22 mouse cellular contexts compared by ENCODE assay signal in the genomic region with DNA sequence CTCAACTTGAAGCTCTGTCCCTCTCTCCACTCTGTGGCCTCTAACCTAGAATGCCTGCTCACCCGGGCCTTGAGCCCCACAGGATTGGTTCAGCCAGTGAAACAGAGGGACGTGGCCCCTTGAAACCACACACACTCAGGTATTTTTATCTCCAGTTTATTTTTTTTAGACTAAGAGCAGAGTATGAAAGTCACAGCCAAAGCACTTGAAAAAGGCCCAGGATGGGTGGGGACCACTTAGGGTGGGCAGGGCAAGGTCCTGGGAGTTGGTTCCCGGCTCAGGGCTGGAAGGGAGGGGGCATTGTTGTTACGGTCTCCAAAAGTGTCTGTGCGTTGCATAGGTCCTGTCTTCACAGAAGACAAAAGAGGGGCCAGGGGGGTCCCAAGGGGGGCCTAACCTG. TPM values are rescaled to one million over a fixed set of nuclear protein-coding genes. Genes with fewer than 3 reads are reported as not detected.
DNase-seq lines count a peak whose midpoint lies in the region; ATAC-seq and TF ChIP-seq lines count a peak whose summit lies in the region.
"Had no signal": no experiment of that assay in that cellular context is flagged by ENCODE, and none has a peak within 500 bp of the region (broad histone marks: within the 10 kb centered on the region; RNA-seq: fewer than 3 reads in every experiment).

No protein-coding gene starts in this region.

- no peak overlapping the region for H3K4me3 ChIP-seq in heart, embryonic 15.5 days
- H3K4me3 ChIP-seq in ES-Bruce4 (ENCODE audit: low read depth, low read length): no peak overlapping the region
- no peak overlapping the region for H3K4me3 ChIP-seq in lung, adult 2 months (replicated peaks; ENCODE audit: extremely low read depth, low read depth, low read length)
- H3K4me3 ChIP-seq: limb, embryonic 15.5 days; neural tube, embryonic 15.5 days had no signal

- no peak for TF ChIP-seq EP300 in ES-Bruce4 (IDR thresholded peaks at IDR 0.05; ENCODE audit: insufficient read depth, low read depth, low read length)

- H3K9ac ChIP-seq in heart, embryonic 15.5 days: no peak overlapping the region
- H3K9ac ChIP-seq in ES-Bruce4 (ENCODE audit: low read depth, poor library complexity, severe bottlenecking): 0 out of 2 replicates have a peak overlapping the region, but pooled peaks have one; percentile 53
- H3K9ac ChIP-seq: forebrain, embryonic 13.5 days; liver, postnatal 0 days; neural tube, embryonic 15.5 days had no signal

- 0 out of 2 replicates have a peak overlapping the region, but pooled peaks have one; percentile 73 for H3K4me2 ChIP-seq in heart, embryonic 15.5 days

- no peak overlapping the region for H3K27ac ChIP-seq in heart, embryonic 15.5 days
- 0 out of 2 replicates have a peak overlapping the region, but pooled peaks have one; percentile 42 for H3K27ac ChIP-seq in ES-Bruce4 (ENCODE audit: insufficient read depth, low read length)
- H3K27ac ChIP-seq: forebrain, embryonic 13.5 days; limb, embryonic 15.5 days; neural tube, embryonic 15.5 days had no signal

- peaks cover 29% of the 10 kb centered on the region for H3K27me3 ChIP-seq in heart, embryonic 15.5 days
- no peaks in the 10 kb centered on the region; the same call in none of the 2 replicates for H3K27me3 ChIP-seq in ES-Bruce4 (ENCODE audit: control insufficient read depth, insufficient read depth, low read length, poor library complexity, severe bottlenecking)
- H3K27me3 ChIP-seq: neural tube, embryonic 15.5 days had no signal

- H3K9me3 ChIP-seq in heart, embryonic 15.5 days (replicated peaks): no peaks in the 10 kb centered on the region
- H3K9me3 ChIP-seq in ES-Bruce4 (replicated peaks; ENCODE audit: control insufficient read depth, insufficient read depth, low read length, poor library complexity, severe bottlenecking): no peaks in the 10 kb centered on the region
- H3K9me3 ChIP-seq: forebrain, embryonic 13.5 days; hindbrain, embryonic 10.5 days; limb, embryonic 15.5 days; neural tube, embryonic 15.5 days had no signal

- ATAC-seq in heart, embryonic 15.5 days (replicated peaks; ENCODE audit: insufficient number of reproducible peaks, insufficient read depth, low FRiP score, low read depth): no peak
- ATAC-seq: midbrain, embryonic 16.5 days had no signal

- no peak for TF ChIP-seq CTCF in ES-Bruce4 (IDR thresholded peaks at IDR 0.05; ENCODE audit: low read depth, low read length)
- TF ChIP-seq CTCF in lung, adult 2 months (IDR thresholded peaks at IDR 0.05; ENCODE audit: insufficient read depth, low read length): no peak

- DNase-seq in heart, postnatal 25 days (ENCODE audit: low spot score): no peak
- DNase-seq in lung, adult 2 months: peak; percentile 62
- peak; percentile 87 for DNase-seq in lung, postnatal 25 days (ENCODE audit: low spot score)
- no peak for DNase-seq in kidney, postnatal 36 days
- DNase-seq in cerebellum, adult 9-10 months: no peak
- no peak for DNase-seq in thymus, postnatal 36 days
- DNase-seq: adrenal gland, adult 2 months; B cell, adult 2 months; cerebellum, adult 8-10 months; kidney, adult 18-20 months; layer of hippocampus, adult 9-11 months; liver, postnatal 0 days; right cerebral cortex, postnatal 14 days; spleen, adult 18-20 months had no signal

- intact Hi-C loops in heart, postnatal 25 days (cut with DNase I): no loop called here

- 47% methylated on average over 5 of the region's 5 CpGs for WGBS in heart, embryonic 15.5 days
- 45% methylated on average over 5 of the region's 5 CpGs for WGBS in lung, adult 2 months

- H3K36me3 ChIP-seq in heart, embryonic 15.5 days: no peaks in the 10 kb centered on the region
- no peaks in the 10 kb centered on the region for H3K36me3 ChIP-seq in ES-Bruce4 (ENCODE audit: control insufficient read depth, insufficient read depth, low read length, poor library complexity, severe bottlenecking)
- H3K36me3 ChIP-seq: hindbrain, embryonic 10.5 days; limb, embryonic 15.5 days had no signal

- peaks cover 37% of the 10 kb centered on the region for H3K4me1 ChIP-seq in heart, embryonic 15.5 days (replicated peaks)
- H3K4me1 ChIP-seq in ES-Bruce4 (ENCODE audit: control insufficient read depth, insufficient read depth, low read length): no peaks in the 10 kb centered on the region
- H3K4me1 ChIP-seq in lung, adult 2 months (ENCODE audit: control insufficient read depth, insufficient read depth, low read length): peaks cover 14% of the 10 kb centered on the region

- no peak for TF ChIP-seq POLR2A in ES-Bruce4 (IDR thresholded peaks at IDR 0.05; ENCODE audit: insufficient read depth, low read length)
- TF ChIP-seq POLR2A in lung, adult 2 months (IDR thresholded peaks at IDR 0.05; ENCODE audit: borderline replicate concordance, extremely low read depth, low read depth, low read length): no peak

RNA-seq across cellular contexts. Expression of a gene that starts 8.4 kb away (rescaled TPM):
- 0.73 and 2.7 TPM in 2 replicates for polyA plus RNA-seq in heart, embryonic 15.5 days (2015; fragmentation: Nextera tagmentation; extraction: Ambion mirVana)
- total RNA-seq in heart, postnatal 25 days (2021): under 1 TPM in 1 of 2 experiments, not detected in 1; 0.31 TPM
- polyA plus RNA-seq in ES-Bruce4 (2011; ENCODE audit: insufficient read depth, insufficient read length, low read depth, missing spikeins): 17.2 and 18.9 TPM in 2 replicates
- 4.1 and 20.3 TPM in 2 replicates for polyA plus RNA-seq in lung, adult 2 months (2012; rRNA removed)
- total RNA-seq: common myeloid progenitor, adult 5-6 weeks had no signal
- polyA plus RNA-seq: liver, postnatal 0 days had no signal

RNA-seq across cellular contexts. Expression of a gene that starts 23.5 kb away (rescaled TPM):
- polyA plus RNA-seq in heart, embryonic 15.5 days (2015; fragmentation: Nextera tagmentation; extraction: Ambion mirVana): 6.0 and 8.1 TPM in 2 replicates
- total RNA-seq in heart, postnatal 25 days (2021): under 1 TPM; 0.31 to 0.47 TPM
- 14.6 and 16.7 TPM in 2 replicates for polyA plus RNA-seq in ES-Bruce4 (2011; ENCODE audit: insufficient read depth, insufficient read length, low read depth, missing spikeins)
- 7.3 and 9.3 TPM in 2 replicates for polyA plus RNA-seq in lung, adult 2 months (2012; rRNA removed)

RNA-seq across cellular contexts. Expression of a gene that starts 33.4 kb away (rescaled TPM):
- 35.0 and 39.9 TPM in 2 replicates for polyA plus RNA-seq in heart, embryonic 15.5 days (2015; fragmentation: Nextera tagmentation; extraction: Ambion mirVana)
- 10 to 100 TPM; 29.4 to 33.5 TPM for total RNA-seq in heart, postnatal 25 days (2021)
- polyA plus RNA-seq in ES-Bruce4 (2011; ENCODE audit: insufficient read depth, insufficient read length, low read depth, missing spikeins): 8.3 and 11.0 TPM in 2 replicates
- 132 and 134 TPM in 2 replicates for polyA plus RNA-seq in lung, adult 2 months (2012; rRNA removed)
- total RNA-seq: common myeloid progenitor, adult 5-6 weeks had no signal

RNA-seq across cellular contexts. Expression of a gene that starts 35.5 kb away (rescaled TPM):
- polyA plus RNA-seq in heart, embryonic 15.5 days (2015; fragmentation: Nextera tagmentation; extraction: Ambion mirVana): 59.8 and 71.2 TPM in 2 replicates
- 10 to 100 TPM; 52.7 to 68.7 TPM for total RNA-seq in heart, postnatal 25 days (2021)
- 25.2 TPM in 2 replicates for polyA plus RNA-seq in ES-Bruce4 (2011; ENCODE audit: insufficient read depth, insufficient read length, low read depth, missing spikeins)
- 190 and 225 TPM in 2 replicates for polyA plus RNA-seq in lung, adult 2 months (2012; rRNA removed)

RNA-seq across cellular contexts. Expression of a gene that starts 44.0 kb away (rescaled TPM):
- 44.5 and 49.5 TPM in 2 replicates for polyA plus RNA-seq in heart, embryonic 15.5 days (2015; fragmentation: Nextera tagmentation; extraction: Ambion mirVana)
- 10 to 100 TPM; 21.0 TPM for total RNA-seq in heart, postnatal 25 days (2021)
- polyA plus RNA-seq in ES-Bruce4 (2011; ENCODE audit: insufficient read depth, insufficient read length, low read depth, missing spikeins): 34.5 and 35.7 TPM in 2 replicates
- 228 and 297 TPM in 2 replicates for polyA plus RNA-seq in lung, adult 2 months (2012; rRNA removed)

Comparison
In these comparisons a context has a peak if more than half of its experiments do, and no peak if none do; other contexts are left out.
1. DNase-seq: peak in lung, adult 2 months (single experiment) and lung, postnatal 25 days (single experiment); none in heart, postnatal 25 days (single experiment), kidney, postnatal 36 days (0 of 2), cerebellum, adult 9-10 months (single experiment) and thymus, postnatal 36 days (0 of 2).